Mouse (Mus musculus) kidney, postnatal 36 days (tissue): ENCODE measurements around the gene Bcl2l12.

Experiments used
- DNase-seq, 2 experiments: peaks; one replicate each; pipeline ENCODE4 v3.0.0; 2021 to 2022; ENCODE audit warnings: mixed read lengths in 2 of 2

The Bcl2l12 gene

DNA sequence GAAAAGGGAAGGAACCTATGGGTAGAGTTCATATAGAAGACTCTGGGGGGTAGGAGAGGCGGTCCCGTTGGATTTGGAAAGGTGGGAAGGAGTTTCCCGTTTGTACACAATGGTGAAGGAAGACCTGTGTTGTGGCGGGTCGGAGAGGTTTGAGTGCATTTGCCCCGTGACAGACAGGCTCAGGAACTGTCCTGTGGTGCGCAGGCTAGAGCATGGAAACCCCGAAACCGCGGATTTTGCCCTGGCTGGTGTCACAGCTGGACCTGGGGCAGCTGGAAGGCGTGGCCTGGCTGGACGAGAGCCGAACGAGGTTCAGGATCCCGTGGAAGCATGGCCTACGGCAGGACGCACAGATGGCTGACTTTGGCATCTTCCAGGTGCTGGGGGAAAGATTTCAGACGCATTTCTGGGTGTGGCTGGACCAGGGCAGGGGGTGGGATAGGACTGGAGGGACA lies at the start of gene Bcl2l12:
Bcl2l12 (minus strand) TSS at position 212 of the 455 bp plus-strand sequence.
- DNase-seq: peak; percentile 85 to 89

- DNase-seq: no peak
Observed at GRCm38 (mm10) chr7:45047491-45047890, 49.0 kb upstream of the Bcl2l12 start.

- DNase-seq: no peak
Observed at GRCm38 (mm10) chr7:45046853-45047350, 48.4 kb upstream of the Bcl2l12 start.

- DNase-seq: no peak
Observed at GRCm38 (mm10) chr7:45045741-45046140, 47.2 kb upstream of the Bcl2l12 start.

DNA sequence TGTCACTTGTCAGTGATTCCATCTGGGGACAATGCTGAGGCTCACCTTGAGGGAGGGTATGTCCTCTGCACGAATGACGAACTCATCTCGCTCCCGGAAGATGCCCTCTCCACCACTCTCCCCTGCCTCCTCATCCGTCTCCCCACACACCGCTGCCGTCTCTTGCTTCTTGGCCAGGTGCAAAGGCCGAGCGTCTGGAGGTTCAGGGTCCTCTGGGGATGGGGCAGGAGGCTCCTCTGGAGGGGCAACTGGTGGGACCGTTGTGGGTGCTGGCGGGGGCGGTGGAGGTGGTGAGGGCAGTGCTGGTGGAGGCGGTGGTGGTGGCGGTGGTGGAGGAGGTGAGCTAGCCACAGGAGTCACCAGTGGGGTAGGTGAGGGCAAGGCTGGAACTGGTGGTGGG lies 44.8 kb upstream of the Bcl2l12 start:
- DNase-seq: no peak

- DNase-seq: no peak
Observed at GRCm38 (mm10) chr7:45040851-45041250, 42.3 kb upstream of the Bcl2l12 start.

GRCm38 (mm10) chr7:45038411-45038810 lies 39.9 kb upstream of the Bcl2l12 start:
- no peak for DNase-seq

- peak; percentile 53 to 82 for DNase-seq
Observed at GRCm38 (mm10) chr7:45037720-45038361, 39.3 kb upstream of the Bcl2l12 start.

DNA sequence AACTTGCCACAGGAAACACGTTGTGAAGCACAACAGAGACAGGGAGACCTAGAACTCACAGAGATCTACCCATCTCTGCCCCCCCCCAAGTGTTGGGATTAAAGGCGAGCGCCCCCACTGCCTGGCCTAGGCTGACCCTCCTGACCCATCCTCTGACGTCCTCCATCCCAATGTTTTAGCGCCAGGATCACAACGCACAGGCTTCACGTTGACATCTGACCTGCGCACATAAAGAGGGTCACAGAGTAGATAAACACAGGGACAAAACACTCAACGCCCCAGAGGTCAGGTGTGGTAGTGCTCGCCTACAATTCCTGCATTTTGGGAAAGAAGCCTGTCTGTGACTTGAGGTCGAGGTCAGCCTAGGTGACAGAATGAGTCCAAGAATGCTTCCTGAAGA lies 38.2 kb upstream of the Bcl2l12 start:
- DNase-seq: no peak

- DNase-seq: no peak
Observed at GRCm38 (mm10) chr7:45035631-45036030, 37.1 kb upstream of the Bcl2l12 start.

DNA sequence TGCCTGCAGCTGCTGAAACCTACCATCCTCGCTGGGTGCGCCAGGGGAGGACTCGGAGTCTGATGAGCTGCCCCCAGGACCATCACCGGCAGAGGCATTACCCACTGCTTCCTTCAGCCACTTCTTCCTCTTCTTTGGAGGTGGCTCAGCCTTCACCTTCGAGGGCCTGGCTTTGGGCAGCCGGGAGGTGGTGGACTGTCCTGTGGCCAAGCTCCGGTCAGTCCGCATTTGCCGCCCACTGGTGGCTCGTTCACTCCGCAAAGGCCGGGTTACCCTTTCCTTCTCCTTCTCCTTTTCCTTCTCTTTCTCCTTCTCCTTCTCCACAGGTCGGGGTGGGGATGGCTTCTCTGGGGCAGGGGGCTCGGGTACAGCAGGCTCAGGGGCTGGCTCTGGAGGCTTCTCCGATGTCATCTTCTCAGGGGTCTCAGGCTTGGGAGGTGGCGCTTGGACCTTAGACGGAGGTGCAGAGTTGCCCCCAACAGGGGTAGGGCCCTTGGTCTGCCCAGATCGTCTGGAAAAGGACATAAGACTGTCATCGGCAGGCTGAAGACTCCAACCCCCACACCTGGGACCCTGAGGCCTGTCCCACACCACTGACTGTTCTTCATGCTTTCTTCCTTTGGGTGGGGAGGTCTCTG lies 35.3 kb upstream of the Bcl2l12 start:
- no peak for DNase-seq

DNA sequence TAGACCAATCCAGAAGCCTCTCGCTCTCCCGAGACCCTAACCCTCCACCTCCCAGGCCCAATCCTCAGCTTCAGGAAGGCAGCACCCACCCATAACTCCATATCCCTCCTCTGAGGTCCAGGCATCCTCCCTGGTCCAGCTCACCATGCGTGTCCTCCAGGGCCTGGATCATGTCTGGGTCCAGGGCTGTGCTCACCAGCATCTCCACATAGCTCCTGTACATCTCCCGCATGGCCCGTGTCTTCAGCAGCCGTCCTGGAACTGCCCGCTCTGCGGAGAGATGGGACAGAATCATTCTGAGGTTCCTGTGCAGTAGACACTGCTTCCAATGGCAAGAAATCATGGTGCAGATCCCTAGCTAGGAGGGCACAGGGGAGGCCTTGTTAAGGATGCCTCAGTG lies 32.3 kb upstream of the Bcl2l12 start:
- no peak for DNase-seq

DNA sequence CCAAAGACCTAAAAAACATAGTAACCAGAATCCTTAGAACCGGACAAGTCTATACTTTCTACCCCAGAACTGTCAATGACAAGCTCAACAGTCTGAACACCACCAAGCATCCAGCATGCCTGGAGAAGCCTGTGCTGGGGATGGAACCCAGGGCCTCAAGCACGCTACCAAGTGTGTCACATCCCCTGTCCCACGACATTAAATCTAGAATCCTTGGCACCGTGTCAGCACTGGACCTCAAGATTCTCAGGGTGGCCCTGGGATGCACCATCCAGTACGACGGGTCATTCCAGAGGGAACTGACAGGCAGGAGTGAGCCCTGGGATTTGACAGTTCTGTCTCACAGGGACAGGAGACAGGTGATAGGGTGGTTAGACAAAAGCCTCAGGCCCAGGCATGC lies 31.5 kb upstream of the Bcl2l12 start:
- no peak for DNase-seq

DNA sequence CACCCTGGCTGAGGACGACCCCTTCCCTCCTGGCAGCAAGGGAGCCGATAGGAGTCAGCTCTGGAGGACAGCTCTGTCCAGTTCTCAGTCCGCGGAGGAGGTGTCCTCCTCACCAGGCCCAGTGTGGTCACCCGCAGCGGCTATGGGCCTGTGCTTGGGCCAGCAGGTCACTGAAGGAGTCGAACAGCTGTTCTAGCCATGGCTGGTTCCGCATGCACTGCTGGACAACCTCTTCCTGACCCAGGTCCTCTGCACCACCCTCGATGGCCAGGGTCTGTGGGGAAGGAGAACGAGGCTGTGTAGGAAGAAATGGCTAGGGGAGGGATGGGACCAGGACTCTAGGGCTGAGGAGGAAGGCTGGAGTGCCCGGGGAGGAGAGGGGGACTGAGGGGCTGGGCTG lies 29.8 kb upstream of the Bcl2l12 start:
- DNase-seq: no peak

DNA sequence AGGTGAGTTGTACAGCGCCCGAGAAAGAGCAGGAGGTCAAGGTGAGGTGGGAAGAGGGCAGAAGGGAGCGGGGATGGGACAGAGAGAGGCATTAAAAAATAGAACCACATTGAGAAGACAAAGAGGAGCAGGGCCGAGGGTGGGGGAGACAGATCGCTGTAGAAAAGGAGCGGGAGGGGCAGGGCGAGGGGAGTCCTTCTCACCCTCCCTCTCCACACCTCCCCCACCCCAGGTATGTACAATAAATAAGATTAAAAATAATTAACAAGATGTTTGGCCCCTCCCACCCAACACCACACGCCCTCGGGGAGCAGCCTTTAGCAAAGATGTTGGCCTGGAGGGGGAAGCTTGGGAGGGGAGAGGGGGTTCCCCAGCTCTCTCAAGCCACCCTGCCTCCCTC lies 29.2 kb upstream of the Bcl2l12 start:
- DNase-seq: no peak

DNA sequence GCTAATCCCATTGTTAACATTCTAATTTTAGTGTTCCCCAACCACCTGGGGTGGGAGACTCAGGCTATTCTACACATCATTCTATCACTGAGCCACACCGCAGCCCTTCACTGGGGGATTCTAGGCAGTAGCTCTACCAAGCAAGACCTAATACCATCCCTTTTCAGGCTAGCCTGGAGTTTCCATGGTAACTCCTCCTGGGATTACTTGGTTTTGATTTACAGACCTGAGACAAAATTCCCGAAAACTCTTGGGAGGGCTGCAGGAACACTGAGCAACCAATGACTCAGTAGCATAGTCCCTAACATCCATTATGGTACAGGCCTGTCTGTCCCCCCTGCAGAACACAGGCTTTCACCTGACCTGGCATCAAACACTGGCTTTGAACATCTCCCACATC lies 27.7 kb upstream of the Bcl2l12 start:
- DNase-seq: no peak

- no peak for DNase-seq
Observed at GRCm38 (mm10) chr7:45025601-45026220, 27.2 kb upstream of the Bcl2l12 start.

GRCm38 (mm10) chr7:45024281-45025248 lies 26.1 kb upstream of the Bcl2l12 start:
- no peak for DNase-seq

- peak; percentile 21 to 50 for DNase-seq
Observed at GRCm38 (mm10) chr7:45023711-45024110, 25.2 kb upstream of the Bcl2l12 start.

DNA sequence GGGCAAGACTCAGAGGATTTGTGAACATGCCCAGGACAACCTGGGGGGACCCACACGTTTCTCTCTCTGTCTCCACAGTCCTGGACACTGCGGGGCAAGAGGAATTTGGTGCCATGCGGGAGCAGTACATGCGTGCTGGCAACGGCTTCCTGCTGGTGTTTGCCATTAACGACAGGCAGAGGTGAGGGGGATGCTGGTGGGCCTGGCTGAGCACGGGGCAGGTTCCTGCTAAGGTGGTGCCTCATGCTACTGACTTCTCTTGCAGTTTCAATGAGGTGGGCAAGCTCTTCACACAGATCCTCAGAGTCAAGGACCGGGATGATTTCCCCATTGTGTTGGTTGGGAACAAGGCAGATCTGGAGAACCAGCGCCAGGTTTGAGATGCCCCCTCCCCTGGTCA lies 21.7 kb upstream of the Bcl2l12 start:
- DNase-seq: no peak

DNA sequence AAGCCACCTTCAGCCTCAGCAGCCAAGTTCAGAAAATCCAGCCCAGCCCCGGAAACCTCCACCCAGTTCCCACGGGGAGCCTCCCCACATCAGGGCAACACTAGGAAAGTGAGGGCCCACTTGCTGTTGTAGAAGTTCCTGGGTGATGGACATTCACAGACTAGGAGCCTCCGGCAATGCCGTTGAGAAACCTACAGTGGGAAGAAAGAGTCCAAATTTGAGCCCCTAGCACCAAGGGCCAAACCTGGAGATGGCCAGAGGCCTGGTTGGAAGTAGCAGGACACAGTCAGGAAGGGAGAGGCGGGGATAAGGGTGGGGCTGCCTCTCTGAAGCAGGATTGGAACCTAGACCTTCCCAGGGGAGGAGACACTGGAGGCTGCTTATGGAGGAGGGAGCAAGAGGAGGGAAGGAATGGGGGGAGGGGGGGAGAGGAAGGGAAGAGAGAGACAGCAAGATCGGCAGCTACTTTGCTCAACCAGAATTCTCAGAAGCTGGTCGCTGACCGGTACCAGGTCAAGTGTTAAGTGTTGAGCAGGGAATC lies 20.6 kb upstream of the Bcl2l12 start:
- DNase-seq: peak; percentile 75 to 85
